Mouse (Mus musculus): ENCODE results near the gene Itln1.

DNA sequence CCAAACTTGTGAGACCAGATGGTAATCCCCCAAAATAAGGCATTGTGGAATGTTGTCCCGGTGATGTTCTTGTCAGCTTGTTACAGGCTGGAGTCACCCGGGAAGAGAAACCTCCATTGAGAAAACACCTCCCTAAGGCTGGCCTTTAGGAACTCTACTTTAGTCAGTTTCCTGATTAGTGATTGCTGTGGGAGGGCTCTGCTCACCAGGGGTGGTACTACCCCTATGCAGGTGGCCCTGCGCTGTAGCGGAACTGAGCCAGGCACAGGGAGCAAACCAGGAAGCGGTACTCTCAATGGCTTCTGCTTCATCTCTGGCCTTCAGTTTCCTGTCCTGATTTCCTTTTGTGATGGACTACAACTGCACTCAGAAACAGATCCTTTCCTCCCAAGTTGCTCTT lies 35.2 kb downstream of the Itln1 start:
- TF ChIP-seq CTCF (IDR thresholded peaks at IDR 0.05; ENCODE audit: insufficient read depth, low read depth, low read length) (no peak), POLR2A (IDR thresholded peaks at IDR 0.05; ENCODE audit: insufficient read depth, low read depth, low read length) (no peak)
